Mouse (Mus musculus) embryo, embryonic 11.5 days (tissue): Measurements from ENCODE around the gene Rnase9.
"Not testable (repeated sequence)": the region's sequence is repeated elsewhere in the genome, so short reads cannot be mapped to it uniquely, and the experiment has no call there.

Experiments used
- DNase-seq: peaks from one replicate; pipeline ENCODE4 v3.0.0-alpha.2; 2012; ENCODE audit warnings: low read depth, low spot score

The Rnase9 gene

GRCm38 (mm10) chr14:51050063-51050462 is 8.4 kb upstream of the Rnase9 start, which contains the start of gene Rnase11:
Gene Rnase11, minus strand, starts transcription at chr14:51050163.
- DNase-seq, result no peak

GRCm38 (mm10) chr14:51047846-51048245 is 6.2 kb upstream of the Rnase9 start:
- DNase-seq, result no peak

DNA sequence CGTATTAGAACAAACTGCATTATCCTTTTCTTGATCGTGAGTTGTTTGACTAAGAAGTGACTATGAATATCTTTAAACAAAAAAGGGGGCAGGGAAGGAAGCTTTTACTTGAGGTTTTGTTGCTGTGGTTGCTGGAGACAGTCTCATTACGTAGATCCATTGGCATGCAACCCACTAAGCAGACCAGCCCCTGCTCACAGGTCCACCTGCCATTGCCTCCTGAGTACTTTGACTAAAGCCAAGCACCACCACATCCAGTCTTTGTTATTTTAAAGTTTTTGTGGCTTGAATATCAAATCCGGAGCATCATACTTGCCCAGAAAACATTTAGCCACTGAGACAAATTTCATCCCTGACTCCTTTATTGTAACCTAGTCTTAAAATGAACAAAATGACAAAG is 5.5 kb downstream of the Rnase9 start:
- no peak for DNase-seq

DNA sequence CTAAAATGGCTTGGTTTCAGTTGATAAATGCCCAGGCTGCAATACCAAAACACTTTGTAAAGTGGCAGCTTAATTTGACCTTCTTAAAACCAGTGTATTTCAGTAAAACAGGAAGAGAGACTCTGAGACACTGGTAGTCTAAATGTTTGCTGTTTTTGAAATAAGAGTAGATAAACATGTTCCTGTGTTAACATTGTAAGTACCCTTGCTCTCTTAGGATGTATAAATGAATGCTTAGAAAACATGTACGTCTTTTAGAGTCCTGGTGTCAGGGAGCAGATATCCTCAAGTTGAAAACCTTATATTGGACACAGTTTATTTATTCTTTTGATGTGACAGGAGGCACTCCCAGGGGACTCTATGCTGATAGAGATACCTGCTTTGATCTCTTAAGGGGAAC is 6.5 kb downstream of the Rnase9 start:
- DNase-seq, result no peak

- DNase-seq, result no peak
Measured at GRCm38 (mm10) chr14:51027387-51028155, 14.1 kb downstream of the Rnase9 start.

DNA sequence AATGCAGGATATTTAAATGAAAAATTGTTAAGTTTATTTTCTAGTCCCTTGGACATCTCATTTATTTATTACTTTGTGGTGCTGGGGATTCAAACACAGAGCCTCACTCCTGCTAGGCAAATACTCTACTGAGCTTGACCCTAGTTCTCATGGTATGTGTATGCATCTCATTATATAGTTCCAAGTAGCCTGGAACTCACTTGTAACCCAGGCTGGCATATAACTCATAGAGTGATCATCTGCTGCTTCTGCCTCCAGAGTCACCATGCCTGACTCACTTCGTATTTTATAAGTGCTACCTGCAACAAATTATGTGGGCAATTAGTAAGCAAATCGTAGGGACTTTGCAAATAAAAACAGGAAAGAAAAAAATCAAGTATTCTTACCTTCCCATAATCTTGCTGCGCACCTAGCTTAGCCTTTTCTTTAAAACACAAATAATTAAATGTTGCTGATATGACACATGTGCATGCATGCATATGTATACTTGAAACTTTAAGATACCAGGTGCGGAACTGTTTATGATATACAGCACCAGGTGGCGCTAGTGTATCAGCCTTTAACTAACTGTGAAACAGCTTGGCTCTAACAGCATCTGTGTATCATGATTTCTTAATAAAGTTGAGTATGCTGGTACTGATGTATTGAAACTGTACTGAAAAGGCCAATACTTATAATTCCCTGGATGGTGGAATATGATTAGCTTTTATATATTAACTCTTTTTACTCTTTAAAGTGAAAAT is 15.1 kb downstream of the Rnase9 start:
- DNase-seq, result peak; percentile 64

DNA sequence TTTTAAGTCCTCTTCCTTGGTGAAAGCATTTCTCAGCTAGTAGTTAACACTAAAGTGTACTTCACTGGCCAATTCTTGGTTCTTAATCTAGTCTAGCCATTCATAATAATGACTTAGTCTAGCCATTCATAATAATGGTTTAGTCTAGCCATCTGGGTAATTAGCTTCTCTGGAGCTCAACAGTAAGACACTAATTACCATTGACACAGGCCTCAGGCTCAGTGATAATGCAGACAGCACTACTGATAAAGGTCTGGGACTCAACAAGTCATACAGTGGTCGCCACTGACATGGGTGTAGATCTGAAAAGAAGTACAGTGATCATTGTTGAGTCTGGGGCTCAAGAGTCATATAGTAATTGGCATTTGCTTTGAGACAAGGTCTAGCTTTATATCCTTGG is 16.8 kb downstream of the Rnase9 start:
- DNase-seq, result no peak

GRCm38 (mm10) chr14:51023457-51023856 is 18.2 kb downstream of the Rnase9 start:
- DNase-seq, result no peak

- DNase-seq, result no peak
Measured at GRCm38 (mm10) chr14:51017256-51017655, 24.4 kb downstream of the Rnase9 start.

DNA sequence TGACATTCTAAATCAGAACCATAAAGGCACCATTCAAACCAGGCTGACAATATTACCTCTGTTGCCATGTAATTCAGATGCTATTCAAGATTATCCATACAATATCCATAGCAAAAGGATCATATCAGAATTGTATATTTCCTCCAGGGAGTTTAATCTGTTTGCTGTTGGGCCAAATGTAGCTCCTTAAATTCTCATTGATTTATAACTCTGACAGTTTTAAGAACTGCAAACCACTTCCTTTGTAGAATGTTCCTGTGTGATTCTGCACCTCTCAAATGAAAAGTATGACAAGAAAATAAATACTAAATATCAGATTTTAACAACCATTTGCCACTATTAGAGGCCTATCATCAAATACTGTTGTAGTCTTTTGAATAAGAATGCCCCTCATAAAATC is 25.9 kb downstream of the Rnase9 start:
- DNase-seq, result no peak

- not testable (repeated sequence) for DNase-seq
Measured at GRCm38 (mm10) chr14:51014724-51015123, 26.9 kb downstream of the Rnase9 start.

DNA sequence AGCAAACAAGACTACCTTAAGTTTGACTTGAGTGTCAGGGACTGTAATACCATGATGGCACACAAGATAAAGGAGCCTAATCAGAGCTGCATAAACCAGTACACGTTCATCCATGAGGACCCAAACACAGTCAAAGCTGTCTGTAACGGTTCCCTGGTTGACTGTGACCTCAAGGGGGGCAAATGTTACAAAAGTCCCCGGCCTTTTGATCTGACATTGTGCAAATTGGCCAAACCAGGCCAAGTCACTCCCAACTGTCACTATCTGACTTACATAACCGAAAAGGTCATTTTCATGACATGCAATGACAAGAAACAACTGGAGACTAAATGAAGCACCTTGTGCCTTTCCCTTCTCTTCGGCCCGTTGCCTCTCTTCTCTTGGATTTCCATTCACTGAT is 32.1 kb downstream of the Rnase9 start:
- DNase-seq, result no peak

DNA sequence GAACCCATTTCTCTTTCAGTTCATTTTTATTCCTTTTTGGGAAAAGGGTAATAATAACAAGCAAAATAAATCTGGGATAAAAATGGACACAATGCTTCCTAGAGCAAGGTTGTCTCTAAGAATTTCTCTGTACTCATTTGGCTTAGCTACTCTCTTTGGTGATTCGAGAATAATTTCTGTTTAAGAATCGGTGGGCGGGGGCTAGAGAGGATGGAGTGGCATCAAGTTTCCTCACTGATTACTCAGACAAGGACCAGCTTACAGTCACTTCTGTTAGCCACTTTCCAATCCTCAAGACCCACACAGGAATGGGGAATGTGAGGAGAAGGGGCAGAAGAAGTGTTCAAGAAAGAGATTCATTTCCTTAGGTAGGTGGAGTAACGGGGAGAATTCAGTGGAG is 32.9 kb downstream of the Rnase9 start:
- DNase-seq, result no peak

GRCm38 (mm10) chr14:51007914-51008713 is 33.6 kb downstream of the Rnase9 start:
- DNase-seq, result no peak

DNA sequence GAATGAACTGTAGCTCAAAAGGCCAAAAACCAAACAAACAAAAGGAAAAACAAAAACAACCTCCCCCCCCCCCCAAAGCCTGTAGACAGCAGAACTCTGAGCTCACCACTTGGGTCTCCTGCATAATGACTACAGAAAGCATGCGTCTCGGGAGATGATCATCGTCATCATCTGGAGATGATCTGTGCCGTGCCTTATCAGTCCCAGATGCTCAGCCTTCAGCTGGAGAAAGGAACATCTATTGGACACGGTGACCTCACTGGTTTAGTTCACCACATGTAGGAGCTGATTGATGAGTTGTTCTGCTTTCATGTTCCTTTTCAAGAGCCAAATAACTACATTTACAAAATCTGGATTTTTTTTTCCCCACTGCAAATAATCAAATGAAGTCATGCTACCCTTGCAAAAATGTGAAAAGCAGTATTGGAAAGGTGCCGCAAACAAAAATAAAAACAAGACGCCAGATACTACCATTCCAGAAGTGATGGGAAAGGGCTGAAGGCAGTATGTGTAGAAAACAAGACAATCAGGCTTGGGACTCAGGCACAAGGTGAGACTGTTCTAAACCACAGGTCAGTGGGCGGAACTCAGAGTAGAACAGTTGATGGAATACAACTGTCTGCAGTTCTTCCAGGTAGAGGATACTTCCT is 34.4 kb downstream of the Rnase9 start, which contains the start of gene Rnase10:
TSS of gene Rnase10 (plus strand) at position 600 of the 650 bp plus-strand sequence.
- no peak for DNase-seq

DNA sequence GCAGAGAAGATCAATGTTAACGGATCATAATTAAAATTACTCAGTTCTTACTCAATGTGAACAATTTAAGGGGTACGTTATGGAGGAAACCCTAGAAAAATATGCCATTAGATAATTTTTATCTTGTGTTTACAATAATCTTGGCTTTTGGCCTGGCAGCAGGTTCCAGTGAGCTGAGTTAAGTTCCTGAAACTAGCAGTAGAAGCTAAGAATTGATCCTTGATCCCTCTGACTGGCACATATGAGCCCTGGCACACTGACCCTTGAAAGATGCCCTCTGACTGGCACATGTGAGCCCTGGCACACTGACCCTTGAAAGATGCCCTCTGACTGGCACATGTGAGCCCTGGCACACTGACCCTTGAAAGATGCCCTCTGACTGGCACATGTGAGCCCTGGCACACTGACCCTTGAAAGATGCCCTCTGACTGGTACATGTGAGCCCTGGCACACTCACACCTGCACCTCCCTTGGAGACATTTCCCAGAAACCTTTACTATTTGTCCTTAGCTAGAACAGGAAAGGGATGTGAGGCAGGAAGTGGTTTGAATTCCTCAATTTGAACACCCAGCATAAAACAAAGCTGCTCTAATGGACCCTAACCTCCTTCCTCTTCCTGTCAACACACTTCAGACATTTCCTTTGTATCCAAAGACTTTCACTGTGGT is 43.5 kb downstream of the Rnase9 start:
- DNase-seq, result no peak

DNA sequence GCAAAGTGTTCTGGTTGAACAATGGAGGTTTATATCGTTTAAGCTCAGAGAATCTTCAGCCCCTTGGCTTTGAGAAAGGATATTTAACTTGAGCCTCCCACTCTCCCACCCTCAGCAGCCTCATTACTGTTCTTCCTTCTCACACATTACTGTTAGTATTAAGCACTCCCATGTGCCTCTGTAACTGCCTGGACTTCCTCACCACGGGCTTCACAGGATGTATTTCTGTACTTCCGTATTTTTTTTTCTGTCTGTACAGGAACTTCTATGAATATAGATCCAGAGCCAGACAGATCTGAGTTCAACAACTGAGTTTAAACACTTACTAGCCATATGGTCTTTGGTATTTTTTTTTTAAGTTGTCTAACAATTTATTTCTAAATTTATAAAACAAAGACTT is 44.6 kb downstream of the Rnase9 start:
- no peak for DNase-seq

DNA sequence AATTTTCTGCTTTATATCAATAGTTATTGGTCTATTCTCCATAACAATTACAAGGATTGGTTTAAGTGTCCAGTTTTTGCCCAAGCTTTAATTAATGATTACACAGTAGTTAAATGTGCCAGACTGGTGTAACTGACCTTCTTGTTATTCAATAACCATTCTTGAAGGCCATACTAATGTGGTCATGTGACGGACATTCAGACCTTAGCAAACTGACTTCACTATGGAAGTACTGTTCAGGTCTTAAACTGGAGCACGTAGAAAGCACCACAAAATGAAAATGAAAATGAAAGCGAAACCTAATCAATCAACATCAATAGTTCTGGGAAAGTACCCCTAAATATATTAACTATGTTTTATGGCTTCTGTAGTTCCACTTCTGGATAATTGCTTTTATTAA is 50.6 kb downstream of the Rnase9 start:
- DNase-seq, result no peak
